Mouse (Mus musculus) mature B cell (primary cell): ENCODE results near the gene Gli3.

Experiments used
- in situ Hi-C: fragments of 300-500 bp; cut with MboI; formaldehyde crosslinking; loops from 2 replicates; pipeline ENCODE4 v1.14.3; 2019

Gli3 gene

GRCm38 (mm10) chr13:15552009-15552408 is 89.0 kb downstream of the Gli3 start:
- in situ Hi-C loops = no loop called here

GRCm38 (mm10) chr13:15556646-15557098 is 93.6 kb downstream of the Gli3 start:
- in situ Hi-C loops = no loop called here

- in situ Hi-C loops = no loop called here
Measured at GRCm38 (mm10) chr13:15561441-15561840, 98.4 kb downstream of the Gli3 start.

- in situ Hi-C loops = no loop called here
Measured at GRCm38 (mm10) chr13:15570908-15571568, 108.0 kb downstream of the Gli3 start.

GRCm38 (mm10) chr13:15577133-15577917 is 114.3 kb downstream of the Gli3 start:
- in situ Hi-C loops = no loop called here

- in situ Hi-C loops = no loop called here
Measured at GRCm38 (mm10) chr13:15580458-15580857, 117.4 kb downstream of the Gli3 start.

GRCm38 (mm10) chr13:15585941-15586340 is 122.9 kb downstream of the Gli3 start:
- in situ Hi-C loops = no loop called here

GRCm38 (mm10) chr13:15588278-15589272 is 125.5 kb downstream of the Gli3 start:
- in situ Hi-C loops = no loop called here

GRCm38 (mm10) chr13:15590326-15590933 is 127.4 kb downstream of the Gli3 start:
- in situ Hi-C loops = no loop called here

GRCm38 (mm10) chr13:15596667-15597066 is 133.6 kb downstream of the Gli3 start:
- in situ Hi-C loops = no loop called here

- in situ Hi-C loops = no loop called here
Measured at GRCm38 (mm10) chr13:15599741-15600140, 136.7 kb downstream of the Gli3 start.

- in situ Hi-C loops = no loop called here
Measured at GRCm38 (mm10) chr13:15602161-15602560, 139.1 kb downstream of the Gli3 start.

- in situ Hi-C loops = no loop called here
Measured at GRCm38 (mm10) chr13:15602677-15603221, 139.7 kb downstream of the Gli3 start.

GRCm38 (mm10) chr13:15604074-15604473 is 141.0 kb downstream of the Gli3 start:
- in situ Hi-C loops = no loop called here

GRCm38 (mm10) chr13:15617423-15617822 is 154.4 kb downstream of the Gli3 start:
- in situ Hi-C loops = no loop called here

GRCm38 (mm10) chr13:15618051-15618692 is 155.1 kb downstream of the Gli3 start:
- in situ Hi-C loops = no loop called here

GRCm38 (mm10) chr13:15621009-15621408 is 158.0 kb downstream of the Gli3 start:
- in situ Hi-C loops = no loop called here

GRCm38 (mm10) chr13:15624490-15625353 is 161.7 kb downstream of the Gli3 start:
- in situ Hi-C loops = no loop called here

- in situ Hi-C loops = no loop called here
Measured at GRCm38 (mm10) chr13:15641548-15641947, 178.5 kb downstream of the Gli3 start.

GRCm38 (mm10) chr13:15660502-15660901 is 197.5 kb downstream of the Gli3 start:
- in situ Hi-C loops = no loop called here
